In genomic region chr15:89315190-89315731, GRCm38 (mm10) we compare ENCODE assay signal across 7 mouse cellular contexts. TPM values are rescaled to one million over a fixed set of nuclear protein-coding genes. Genes with fewer than 3 reads are reported as not detected.
DNase-seq lines count a peak whose midpoint lies in the region; ATAC-seq lines count a peak whose summit lies in the region.

TSS of gene Sbf1 (minus strand) at chr15:89315311.

- H3K27ac ChIP-seq in intestine, embryonic 15.5 days, result peak within 1 kb of the TSS; percentile 49; the same call in 1 of the 2 replicates
- H3K27ac ChIP-seq in midbrain, embryonic 10.5 days (replicated peaks), result peak within 1 kb of the TSS; percentile 92

- no peaks in the 10 kb centered on the region for H3K9me3 ChIP-seq in intestine, embryonic 15.5 days
- no peaks in the 10 kb centered on the region for H3K9me3 ChIP-seq in midbrain, embryonic 10.5 days (replicated peaks)

- H3K4me1 ChIP-seq in intestine, embryonic 15.5 days (replicated peaks), result peaks cover 21% of the 10 kb centered on the region
- peaks cover 33% of the 10 kb centered on the region for H3K4me1 ChIP-seq in midbrain, embryonic 10.5 days

- DNase-seq in adrenal gland, adult 2 months, result peak; percentile 99
- peak; percentile 95 for DNase-seq in embryo, embryonic 11.5 days (ENCODE audit: low read depth, low spot score)
- DNase-seq in gastrocnemius, postnatal 36 days, result peak; percentile 97 to 99
- peak; percentile 97 to 99 for DNase-seq in left cerebral cortex, postnatal 25 days (ENCODE audit: low spot score in 2 of 2)
- peak; percentile 98 for DNase-seq in midbrain, embryonic 10.5 days (ENCODE audit: low spot score)
- DNase-seq in right cerebral cortex, postnatal 4 days, result peak; percentile 95

- H3K4me3 ChIP-seq in intestine, embryonic 15.5 days (replicated peaks), result peak within 1 kb of the TSS; percentile 89
- H3K4me3 ChIP-seq in midbrain, embryonic 10.5 days, result peak within 1 kb of the TSS; percentile 96

- peak within 1 kb of the TSS; percentile 82 for H3K4me2 ChIP-seq in intestine, embryonic 15.5 days (replicated peaks)

- peak within 1 kb of the TSS; percentile 91 for H3K9ac ChIP-seq in intestine, embryonic 15.5 days

- peak; percentile 100 for ATAC-seq in intestine, embryonic 15.5 days

- under 1% methylated on average over 36 of the region's 37 CpGs for WGBS in intestine, embryonic 15.5 days
- under 1% methylated on average over 37 of the region's 37 CpGs for WGBS in midbrain, embryonic 10.5 days

- H3K36me3 ChIP-seq in intestine, embryonic 15.5 days, result no peaks in the 10 kb centered on the region
- no peaks in the 10 kb centered on the region for H3K36me3 ChIP-seq in midbrain, embryonic 10.5 days

- intact Hi-C loops in gastrocnemius, postnatal 36 days (cut with DNase I), result no loop called here
- intact Hi-C loops in left cerebral cortex, postnatal 25 days (cut with DNase I), result loop anchor here (2.0 kb wide), 1 partner anchor 40 kb away; the partner anchor contains the start of genes Lmf2 and Ncaph2

- H3K27me3 ChIP-seq in intestine, embryonic 15.5 days (replicated peaks), result no peaks in the 10 kb centered on the region
- H3K27me3 ChIP-seq in midbrain, embryonic 10.5 days (ENCODE audit: low read depth, poor library complexity, severe bottlenecking), result no peaks in the 10 kb centered on the region

RNA-seq across cellular contexts. Expression of gene Sbf1, which starts in this region (rescaled TPM):
- 10 to 100 TPM; 75.8 to 80.8 TPM for total RNA-seq in adrenal gland, adult 2 months (2021)
- polyA plus RNA-seq in adrenal gland, adult 2 months (2012; rRNA removed), result 171 and 187 TPM in 2 replicates
- 10 to 100 TPM; 62.0 to 62.1 TPM for total RNA-seq in gastrocnemius, postnatal 36 days (2021)
- polyA plus RNA-seq in intestine, embryonic 15.5 days (2015; fragmentation: Nextera tagmentation; extraction: Ambion mirVana), result 35.1 and 38.8 TPM in 2 replicates
- total RNA-seq in left cerebral cortex, postnatal 25 days (2021), result 100 to 1,000 TPM; 205 to 212 TPM
- polyA plus RNA-seq in midbrain, embryonic 10.5 days (2016; fragmentation: Nextera tagmentation; extraction: Ambion mirVana), result 78.3 and 93.5 TPM in 2 replicates

Comparison
In these comparisons a context has a peak if more than half of its experiments do, and no peak if none do; other contexts are left out.
1. Peak in every context shown above with its lines: DNase-seq, ATAC-seq, H3K4me3 ChIP-seq and H3K27ac ChIP-seq.